Mouse (Mus musculus) lung, postnatal 0 days (tissue): ENCODE measurements around the gene Ctla4.

Experiments
- CTCF ChIP-seq: IDR thresholded peaks from 2 replicates; pipeline ENCODE4 v1.5.1; 2016; ENCODE audit warnings: antibody characterized with exemption, mild to moderate bottlenecking
- EP300 ChIP-seq: IDR thresholded peaks from 2 replicates; pipeline ENCODE4 v1.6.1; 2016; ENCODE audit warnings: antibody characterized with exemption, mild to moderate bottlenecking, control low read depth

DNA sequence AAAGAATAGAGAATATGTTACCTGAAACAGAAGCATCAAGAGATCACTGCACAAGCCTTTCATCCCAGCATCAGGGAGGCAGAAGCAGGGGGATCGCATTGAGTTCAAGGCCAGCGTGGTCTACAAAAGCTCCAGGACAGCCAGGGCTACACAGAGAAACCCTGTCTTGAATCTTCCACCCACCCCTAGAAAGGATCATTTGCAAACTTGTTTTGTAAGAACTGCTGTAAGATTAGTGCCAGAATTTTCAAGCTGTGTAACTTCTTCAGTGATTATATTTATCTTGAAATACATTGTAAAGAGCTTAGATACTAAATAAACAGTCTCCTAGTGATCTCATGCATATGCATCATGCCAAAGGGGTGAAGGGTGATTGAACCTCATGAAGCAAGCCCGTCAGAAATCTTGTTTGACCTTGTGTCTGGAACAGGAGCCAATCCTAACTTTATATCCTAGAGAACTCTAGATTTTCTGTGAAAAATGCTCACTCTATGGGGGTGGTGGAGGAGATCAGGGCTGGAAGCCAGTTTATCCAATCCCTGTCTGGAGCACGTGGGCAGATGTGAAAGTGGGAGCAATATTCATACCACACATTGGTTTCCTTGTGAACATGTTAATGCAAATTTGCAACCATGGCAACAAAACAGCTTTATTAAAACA lies 40.1 kb upstream of the Ctla4 start:
- no peak for TF ChIP-seq EP300
- TF ChIP-seq CTCF, result no peak
